Mouse (Mus musculus): Measurements from ENCODE around the gene Gm3402. TPM values are rescaled to one million over a fixed set of nuclear protein-coding genes. Genes with fewer than 3 reads are reported as not detected.
"Not testable (repeated sequence)": the region's sequence is repeated elsewhere in the genome, so short reads cannot be mapped to it uniquely, and the experiment has no call there.

Gene Gm3402
- polyA plus RNA-seq, 1 experiment from 2014 or later, result not detected

DNA sequence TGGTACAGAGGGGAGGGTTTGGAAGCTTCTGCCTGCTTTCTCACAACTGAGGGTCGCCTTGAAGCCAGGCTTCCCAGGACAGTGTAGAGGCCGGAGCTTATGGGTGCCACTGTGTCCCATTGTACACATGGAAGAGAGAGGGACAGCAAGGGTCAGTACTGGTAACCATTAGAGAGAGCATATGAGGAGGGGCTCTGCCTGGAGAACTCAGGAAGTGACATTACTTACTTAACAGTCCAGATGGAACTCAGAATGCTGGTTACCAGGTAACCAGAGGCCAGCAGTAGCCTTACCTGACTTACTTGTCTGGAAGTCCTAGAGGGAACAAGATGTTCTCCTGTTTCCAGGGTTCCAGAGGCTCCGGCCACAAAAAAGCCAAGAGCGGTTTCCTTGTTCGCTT lies 11.8 kb upstream of the Gm3402 start, which contains the start of gene 4930449I24Rik:
4930449I24Rik (plus strand) TSS at position 301 of the 400 bp plus-strand sequence.
- H3K4me1 ChIP-seq (replicated peaks; ENCODE audit: control insufficient read depth, insufficient read depth, low read length); H3K27ac ChIP-seq (ENCODE audit: low read length); H3K9ac ChIP-seq (replicated peaks; ENCODE audit: low read depth, low read length); ATAC-seq; H3K27me3 ChIP-seq (replicated peaks; ENCODE audit: control insufficient read depth, insufficient read depth, low read length); H3K4me2 ChIP-seq (ENCODE audit: low read length); H3K9me3 ChIP-seq (ENCODE audit: control insufficient read depth, low read length); H3K4me3 ChIP-seq (replicated peaks; ENCODE audit: low read length); H3K36me3 ChIP-seq (ENCODE audit: control insufficient read depth, insufficient read depth): not testable (repeated sequence)
- WGBS, result no CpG with 5 or more reads among the region's 5 CpGs

DNA sequence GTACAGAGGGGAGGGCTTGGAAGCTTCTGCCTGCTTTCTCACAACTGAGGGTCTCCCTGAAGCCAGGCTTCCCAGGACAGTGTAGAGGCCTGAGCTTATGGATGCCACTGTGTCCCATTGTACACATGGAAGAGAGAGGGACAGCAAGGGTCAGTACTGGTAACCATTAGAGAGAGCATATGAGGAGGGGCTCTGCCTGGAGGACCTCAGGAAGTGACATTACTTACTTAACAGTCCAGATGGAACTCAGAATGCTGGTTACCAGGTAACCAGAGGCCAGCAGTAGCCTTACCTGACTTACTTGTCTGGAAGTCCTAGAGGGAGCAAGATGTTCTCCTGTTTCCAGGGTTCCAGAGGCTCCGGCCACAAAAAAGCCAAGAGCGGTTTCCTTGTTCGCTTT lies 11.6 kb downstream of the Gm3402 start, which contains the start of gene Gm3404:
Gm3404 (plus strand) TSS at position 301 of the 400 bp plus-strand sequence.
- ATAC-seq; H3K36me3 ChIP-seq (ENCODE audit: control insufficient read depth, insufficient read depth); H3K4me1 ChIP-seq (replicated peaks; ENCODE audit: control insufficient read depth, insufficient read depth, low read length); H3K9me3 ChIP-seq (ENCODE audit: control insufficient read depth, low read length); H3K27ac ChIP-seq (ENCODE audit: low read length); H3K27me3 ChIP-seq (replicated peaks; ENCODE audit: control insufficient read depth, insufficient read depth, low read length); H3K4me3 ChIP-seq (replicated peaks; ENCODE audit: low read length); H3K4me2 ChIP-seq (ENCODE audit: low read length); H3K9ac ChIP-seq (replicated peaks; ENCODE audit: low read depth, low read length): not testable (repeated sequence)
- WGBS, result 98% methylated on average over 3 of the region's 3 CpGs

DNA sequence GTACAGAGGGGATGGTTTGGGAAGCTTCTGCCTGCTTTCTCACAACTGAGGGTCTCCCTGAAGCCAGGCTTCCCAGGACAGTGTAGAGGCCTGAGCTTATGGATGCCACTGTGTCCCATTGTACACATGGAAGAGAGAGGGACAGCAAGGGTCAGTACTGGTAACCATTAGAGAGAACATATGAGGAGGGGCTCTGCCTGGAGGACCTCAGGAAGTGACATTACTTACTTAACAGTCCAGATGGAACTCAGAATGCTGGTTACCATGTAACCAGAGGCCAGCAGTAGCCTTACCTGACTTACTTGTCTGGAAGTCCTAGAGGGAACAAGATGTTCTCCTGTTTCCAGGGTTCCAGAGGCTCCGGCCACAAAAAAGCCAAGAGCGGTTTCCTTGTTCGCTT lies 23.4 kb downstream of the Gm3402 start, which contains the start of gene Gm3409:
Gm3409 (plus strand) TSS at position 301 of the 400 bp plus-strand sequence.
- not testable (repeated sequence) for ATAC-seq; H3K4me3 ChIP-seq (replicated peaks; ENCODE audit: low read length); H3K27ac ChIP-seq (ENCODE audit: low read length); H3K4me1 ChIP-seq (replicated peaks; ENCODE audit: control insufficient read depth, insufficient read depth, low read length); H3K36me3 ChIP-seq (ENCODE audit: control insufficient read depth, insufficient read depth); H3K4me2 ChIP-seq (ENCODE audit: low read length); H3K9me3 ChIP-seq (ENCODE audit: control insufficient read depth, low read length); H3K9ac ChIP-seq (replicated peaks; ENCODE audit: low read depth, low read length); H3K27me3 ChIP-seq (replicated peaks; ENCODE audit: control insufficient read depth, insufficient read depth, low read length)
- no CpG with 5 or more reads among the region's 3 CpGs for WGBS

DNA sequence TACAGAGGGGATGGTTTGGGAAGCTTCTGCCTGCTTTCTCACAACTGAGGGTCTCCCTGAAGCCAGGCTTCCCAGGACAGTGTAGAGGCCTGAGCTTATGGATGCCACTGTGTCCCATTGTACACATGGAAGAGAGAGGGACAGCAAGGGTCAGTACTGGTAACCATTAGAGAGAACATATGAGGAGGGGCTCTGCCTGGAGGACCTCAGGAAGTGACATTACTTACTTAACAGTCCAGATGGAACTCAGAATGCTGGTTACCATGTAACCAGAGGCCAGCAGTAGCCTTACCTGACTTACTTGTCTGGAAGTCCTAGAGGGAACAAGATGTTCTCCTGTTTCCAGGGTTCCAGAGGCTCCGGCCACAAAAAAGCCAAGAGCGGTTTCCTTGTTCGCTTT lies 41.9 kb downstream of the Gm3402 start, which contains the start of gene Gm3415:
Gm3415 (plus strand) TSS at position 301 of the 400 bp plus-strand sequence.
- not testable (repeated sequence) for H3K9me3 ChIP-seq (ENCODE audit: control insufficient read depth, low read length); H3K27me3 ChIP-seq (replicated peaks; ENCODE audit: control insufficient read depth, insufficient read depth, low read length); H3K9ac ChIP-seq (replicated peaks; ENCODE audit: low read depth, low read length); ATAC-seq; H3K36me3 ChIP-seq (ENCODE audit: control insufficient read depth, insufficient read depth); H3K27ac ChIP-seq (ENCODE audit: low read length); H3K4me2 ChIP-seq (ENCODE audit: low read length); H3K4me1 ChIP-seq (replicated peaks; ENCODE audit: control insufficient read depth, insufficient read depth, low read length); H3K4me3 ChIP-seq (replicated peaks; ENCODE audit: low read length)
- WGBS, result no CpG with 5 or more reads among the region's 3 CpGs

DNA sequence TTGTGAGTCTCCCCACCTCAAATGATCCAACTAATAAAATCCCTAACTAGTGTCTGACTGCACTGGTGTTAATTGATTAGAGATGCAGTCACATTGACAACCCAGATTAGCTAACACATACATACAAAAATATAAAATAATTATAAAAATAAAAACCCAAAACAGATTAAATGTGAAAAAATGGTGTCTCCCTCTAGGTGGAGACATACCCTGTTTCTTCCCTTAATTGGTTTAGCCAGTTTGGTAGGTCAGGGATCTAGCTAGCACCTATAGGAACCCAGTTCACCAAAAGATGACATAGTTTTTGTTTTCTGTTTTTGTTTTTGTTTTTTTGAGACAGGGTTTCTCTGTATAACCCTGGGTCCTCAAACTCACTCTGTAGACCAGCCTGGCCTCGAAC lies 50.3 kb downstream of the Gm3402 start:
- 93% methylated on average over 1 of the region's 1 CpGs for WGBS
- no peak overlapping the region for H3K9ac ChIP-seq (replicated peaks; ENCODE audit: low read depth, low read length)
- H3K36me3 ChIP-seq (ENCODE audit: control insufficient read depth, insufficient read depth), result no peaks in the 10 kb centered on the region
- no peak overlapping the region for H3K27ac ChIP-seq (ENCODE audit: low read length)
- H3K4me3 ChIP-seq (replicated peaks; ENCODE audit: low read length), result no peak overlapping the region
- no peaks in the 10 kb centered on the region for H3K27me3 ChIP-seq (replicated peaks; ENCODE audit: control insufficient read depth, insufficient read depth, low read length)
- no peak overlapping the region for H3K4me2 ChIP-seq (ENCODE audit: low read length)
- no peaks in the 10 kb centered on the region for H3K9me3 ChIP-seq (ENCODE audit: control insufficient read depth, low read length)
- ATAC-seq, result no peak
- no peaks in the 10 kb centered on the region for H3K4me1 ChIP-seq (replicated peaks; ENCODE audit: control insufficient read depth, insufficient read depth, low read length)

Other genes with a start within 250 kb of the Gm3402 start
- 12.8 and 15.1 TPM in 2 replicates for gene Wasf3, start 129.1 kb upstream of the Gm3402 start, polyA plus RNA-seq (2015; fragmentation: Nextera tagmentation; extraction: Ambion mirVana)
- gene Gm6408, start 32.2 kb upstream of the Gm3402 start, polyA plus RNA-seq (2015; fragmentation: Nextera tagmentation; extraction: Ambion mirVana), result not detected in 2 replicates
- not detected in 2 replicates for gene Gm6370, start 22.8 kb upstream of the Gm3402 start, polyA plus RNA-seq (2015; fragmentation: Nextera tagmentation; extraction: Ambion mirVana)
- gene 4930449I24Rik, start 11.7 kb upstream of the Gm3402 start, polyA plus RNA-seq (2015; fragmentation: Nextera tagmentation; extraction: Ambion mirVana), result not detected in 2 replicates
- not detected in 2 replicates for gene Gm3404, start 11.7 kb downstream of the Gm3402 start, polyA plus RNA-seq (2015; fragmentation: Nextera tagmentation; extraction: Ambion mirVana)
- not detected in 2 replicates for gene Gm3409, start 23.5 kb downstream of the Gm3402 start, polyA plus RNA-seq (2015; fragmentation: Nextera tagmentation; extraction: Ambion mirVana)
- not detected in 2 replicates for gene Gm3415, start 42.0 kb downstream of the Gm3402 start, polyA plus RNA-seq (2015; fragmentation: Nextera tagmentation; extraction: Ambion mirVana)
- gene Gpr12, start 71.1 kb downstream of the Gm3402 start, polyA plus RNA-seq (2015; fragmentation: Nextera tagmentation; extraction: Ambion mirVana), result 37.0 and 42.5 TPM in 2 replicates